Mouse (Mus musculus): ENCODE data around the gene Usp48.

Gene Usp48

DNA sequence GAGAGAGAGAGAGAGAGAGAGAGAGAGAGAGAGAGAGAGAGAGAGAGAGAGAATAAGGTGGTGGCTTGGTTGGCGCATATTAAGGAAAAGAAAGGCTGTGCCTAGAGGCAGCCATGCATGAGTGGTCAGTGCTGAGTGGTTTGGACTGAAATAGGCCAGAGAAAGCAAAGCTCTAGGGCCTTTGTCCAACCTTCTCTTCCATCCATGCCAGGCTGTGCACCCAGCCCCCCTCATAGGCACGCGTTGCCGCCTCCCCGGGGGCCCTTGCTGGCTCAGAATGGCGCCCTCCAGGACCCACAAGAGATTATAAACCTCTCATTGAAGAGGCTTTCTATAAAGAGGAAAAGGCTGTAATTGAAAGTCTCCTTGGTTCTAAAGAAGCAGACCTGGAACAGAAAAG, 68.0 kb downstream of the Usp48 start:
- DNase-seq (ENCODE audit: low read depth), result no peak

- DNase-seq (ENCODE audit: low read depth), result no peak
These were observed 69.9 kb downstream of the Usp48 start for GRCm38 (mm10) chr4:137663491-137663890.

- no peak for DNase-seq (ENCODE audit: low read depth)
These were observed 71.0 kb downstream of the Usp48 start, which contains the start of gene Rap1gap for GRCm38 (mm10) chr4:137664433-137664979. TSS of gene Rap1gap (plus strand) at chr4:137664726.

DNA sequence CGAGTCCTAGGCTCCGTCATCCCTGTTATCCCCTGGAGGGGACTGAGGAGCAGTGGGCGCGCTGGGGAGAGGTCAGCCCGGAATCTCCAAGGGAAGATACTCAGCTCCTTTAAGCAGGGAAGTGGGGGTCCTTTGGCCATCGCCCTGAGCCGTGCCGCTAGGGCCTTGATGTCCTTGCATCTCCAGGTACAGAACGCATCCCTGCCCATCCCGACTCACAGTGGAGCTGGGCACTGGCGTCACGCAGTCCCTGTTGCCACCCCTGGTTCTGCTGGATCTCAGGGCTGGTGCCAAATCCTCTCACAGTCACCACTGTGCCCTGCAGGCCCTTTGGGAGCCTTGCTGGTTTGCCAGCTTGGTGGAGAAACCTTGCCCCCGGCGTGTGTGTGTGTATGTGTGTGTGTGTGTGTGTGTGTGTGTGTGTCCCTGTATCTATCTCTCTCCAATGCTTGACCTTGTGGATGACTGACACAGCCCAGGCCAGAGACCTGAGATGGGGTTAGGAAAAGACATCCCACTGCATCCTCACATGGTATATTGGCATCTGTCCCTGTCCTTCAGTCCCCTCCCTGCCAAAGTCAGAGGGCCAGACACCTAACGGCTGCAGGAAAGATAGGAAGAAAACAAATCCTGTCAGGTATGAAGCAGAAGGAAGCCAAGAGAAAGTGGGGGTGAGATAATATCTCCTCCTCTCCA, 71.6 kb downstream of the Usp48 start:
- no peak for DNase-seq (ENCODE audit: low read depth)

- DNase-seq (ENCODE audit: low read depth), result no peak
These were observed 72.2 kb downstream of the Usp48 start for GRCm38 (mm10) chr4:137665791-137666190.

DNA sequence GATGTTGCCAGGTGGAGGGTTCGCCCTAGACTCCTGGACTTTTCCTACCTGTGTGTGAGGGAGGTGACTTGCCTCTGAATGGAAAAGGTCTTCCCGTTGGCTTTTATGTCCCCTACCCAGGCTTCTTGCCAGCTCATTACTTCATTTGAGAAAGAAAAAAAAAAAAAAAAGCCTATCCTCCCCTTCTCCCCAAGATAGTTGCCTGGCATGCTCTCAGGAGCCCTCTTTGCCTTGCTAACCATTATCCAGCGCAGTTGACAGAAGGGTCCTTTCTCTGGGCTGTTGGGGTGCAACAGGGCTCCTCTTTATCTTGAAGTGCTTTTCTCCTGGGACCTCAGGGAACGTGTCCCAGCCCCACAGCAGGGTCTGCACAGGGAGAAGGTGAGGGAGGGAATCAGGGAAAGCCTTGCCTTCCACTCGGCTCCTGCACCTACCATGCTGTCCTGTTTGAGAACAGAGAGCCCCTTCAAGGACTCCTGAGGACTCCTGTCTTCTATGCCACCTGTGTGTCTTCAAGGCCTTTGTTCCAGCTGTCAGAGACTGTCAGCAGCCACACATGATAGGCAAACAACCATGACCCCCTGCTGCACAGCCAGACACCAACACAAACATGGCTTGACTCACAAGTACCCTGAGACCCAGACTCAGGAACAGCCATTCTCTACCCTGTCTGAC, 72.9 kb downstream of the Usp48 start:
- no peak for DNase-seq (ENCODE audit: low read depth)

GRCm38 (mm10) chr4:137666958-137667345, 73.4 kb downstream of the Usp48 start:
- no peak for DNase-seq (ENCODE audit: low read depth)

- DNase-seq (ENCODE audit: low read depth), result no peak
These were observed 74.2 kb downstream of the Usp48 start for GRCm38 (mm10) chr4:137667747-137668146.

DNA sequence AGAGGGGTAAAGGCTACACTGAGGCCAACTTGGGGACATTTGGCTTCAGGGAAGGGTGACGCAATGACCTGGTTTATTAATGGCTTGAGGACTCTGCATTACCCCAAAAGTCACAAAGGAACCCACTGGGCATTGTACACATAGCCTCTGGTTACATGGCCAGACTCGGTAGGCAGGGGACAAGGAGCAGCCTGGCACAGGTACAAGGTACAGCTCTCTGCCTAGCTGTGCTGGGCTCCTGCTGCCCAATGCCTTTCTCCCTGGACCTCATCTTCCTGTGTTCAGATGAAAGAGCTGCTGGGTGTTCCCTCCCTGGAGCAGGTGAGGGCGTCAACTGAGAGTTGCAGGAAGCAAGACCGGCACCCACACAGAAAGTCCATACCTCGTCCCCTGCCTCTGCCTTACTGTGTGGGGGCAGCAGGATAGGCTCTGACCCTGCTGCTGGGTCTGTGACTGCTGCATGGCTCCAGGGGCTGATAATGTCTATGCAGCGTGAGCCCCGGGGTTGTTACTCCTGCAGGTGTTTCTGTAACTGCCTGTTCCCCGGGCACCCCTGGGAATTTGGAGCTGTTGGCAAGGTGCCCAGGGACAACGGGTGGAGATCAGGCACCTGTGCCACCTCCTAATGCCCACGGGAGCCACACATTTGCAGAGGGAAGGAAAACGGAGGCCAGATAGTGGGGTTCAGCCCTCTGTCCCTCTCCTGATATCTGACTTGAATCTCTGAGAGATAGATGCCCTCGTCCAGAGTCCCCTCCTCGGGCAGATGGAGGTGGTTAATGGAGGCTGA, 78.4 kb downstream of the Usp48 start:
- no peak for DNase-seq (ENCODE audit: low read depth)

DNA sequence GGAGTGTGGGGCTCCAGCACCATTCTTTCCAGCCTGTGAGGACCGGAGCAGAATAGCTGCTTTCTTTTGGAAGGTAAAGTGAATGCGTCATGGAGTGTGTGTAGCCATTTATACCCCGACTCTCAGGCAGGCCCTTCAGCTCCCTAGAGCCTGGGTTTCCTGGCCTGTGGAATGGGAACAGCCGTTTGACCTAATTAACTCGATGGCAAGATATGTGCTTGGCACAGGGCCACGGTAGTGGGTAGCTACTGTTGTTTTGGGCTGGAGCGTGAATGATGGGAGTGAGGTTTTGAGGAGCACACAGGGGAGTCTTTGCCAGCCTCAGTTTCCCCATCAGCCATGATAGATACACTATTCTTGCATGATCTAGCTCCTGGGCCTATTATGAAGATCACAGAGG, 82.0 kb downstream of the Usp48 start:
- no peak for DNase-seq (ENCODE audit: low read depth)

GRCm38 (mm10) chr4:137676057-137676456, 82.5 kb downstream of the Usp48 start:
- DNase-seq (ENCODE audit: low read depth), result no peak

DNA sequence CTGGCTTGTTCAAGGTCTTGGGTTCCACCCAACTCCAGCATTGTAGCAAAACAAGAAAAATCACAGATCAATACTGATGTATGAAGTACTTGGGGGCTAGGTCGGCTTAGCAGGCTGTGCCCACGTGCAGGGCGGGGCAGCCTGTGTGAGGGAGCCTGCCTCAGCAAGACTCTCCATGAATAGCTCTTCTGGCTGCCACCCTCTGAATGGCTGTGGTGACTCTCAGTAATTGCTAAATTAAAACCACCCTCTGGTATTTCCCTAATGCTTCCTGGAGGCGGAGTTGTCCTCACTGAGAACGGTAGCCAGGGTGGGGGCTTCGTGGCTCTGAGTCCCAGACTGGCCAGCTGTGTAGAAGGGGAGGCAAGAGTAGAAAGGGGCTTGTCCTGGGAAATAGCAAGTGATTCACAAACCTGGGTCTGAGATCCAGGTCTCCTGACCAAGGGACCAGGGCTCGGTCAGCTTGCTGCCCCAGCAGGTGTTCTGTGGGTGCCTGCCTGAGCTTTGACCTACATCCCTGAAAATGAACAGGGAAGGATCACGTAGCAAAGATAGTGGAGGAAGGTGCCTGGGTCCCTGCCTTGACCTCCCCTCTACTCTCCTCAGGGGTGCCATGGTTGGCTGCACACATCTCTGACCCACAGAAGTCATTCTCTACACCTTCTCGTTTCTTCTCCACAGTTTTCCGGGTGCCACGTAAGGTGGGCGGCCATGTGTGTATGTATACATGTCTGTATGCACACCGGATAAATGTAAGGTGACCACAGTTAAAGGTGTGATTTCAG, 83.3 kb downstream of the Usp48 start:
- no peak for DNase-seq (ENCODE audit: low read depth)

GRCm38 (mm10) chr4:137677906-137678305, 84.4 kb downstream of the Usp48 start:
- no peak for DNase-seq (ENCODE audit: low read depth)

GRCm38 (mm10) chr4:137678568-137678967, 85.0 kb downstream of the Usp48 start:
- no peak for DNase-seq (ENCODE audit: low read depth)

- DNase-seq (ENCODE audit: low read depth), result no peak
These were observed 86.5 kb downstream of the Usp48 start for GRCm38 (mm10) chr4:137679979-137680550.

GRCm38 (mm10) chr4:137680721-137681120, 87.2 kb downstream of the Usp48 start:
- DNase-seq (ENCODE audit: low read depth), result no peak

DNA sequence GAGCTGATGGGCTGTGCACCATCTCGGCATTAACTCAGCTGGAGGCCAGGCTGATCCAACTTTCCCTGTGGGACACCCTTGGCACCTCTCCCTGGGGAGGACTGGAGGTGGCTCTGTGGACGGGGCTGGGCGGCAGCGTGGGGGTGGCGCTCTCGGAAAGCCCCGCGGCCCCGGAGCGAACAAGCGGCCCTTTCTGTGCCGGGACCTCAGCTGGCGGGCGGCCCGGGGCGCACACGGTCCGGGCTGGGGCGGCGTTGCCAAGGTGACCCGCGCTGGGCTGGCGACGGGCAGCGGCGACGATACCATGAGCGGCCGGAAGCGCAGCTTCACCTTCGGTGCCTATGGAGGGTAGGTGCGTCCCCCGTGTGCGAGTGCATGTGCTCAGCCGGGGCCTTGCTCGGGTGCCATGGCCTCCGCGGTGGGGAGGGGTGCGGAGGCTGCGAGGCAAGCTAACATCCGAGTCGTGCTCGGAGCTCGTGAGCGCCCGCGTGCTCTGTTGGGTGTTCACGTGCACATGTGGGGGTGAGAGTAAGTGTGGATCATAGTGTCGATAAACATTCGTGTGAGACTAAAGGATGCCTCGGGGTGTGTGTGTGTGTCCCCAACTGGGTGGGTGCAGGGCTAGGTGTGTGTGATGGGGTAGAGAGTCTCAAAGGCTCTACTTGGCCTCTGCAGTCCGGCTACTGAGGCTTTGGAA, 88.0 kb downstream of the Usp48 start:
- no peak for DNase-seq (ENCODE audit: low read depth)

- no peak for DNase-seq (ENCODE audit: low read depth)
These were observed 89.5 kb downstream of the Usp48 start for GRCm38 (mm10) chr4:137682961-137683453.

DNA sequence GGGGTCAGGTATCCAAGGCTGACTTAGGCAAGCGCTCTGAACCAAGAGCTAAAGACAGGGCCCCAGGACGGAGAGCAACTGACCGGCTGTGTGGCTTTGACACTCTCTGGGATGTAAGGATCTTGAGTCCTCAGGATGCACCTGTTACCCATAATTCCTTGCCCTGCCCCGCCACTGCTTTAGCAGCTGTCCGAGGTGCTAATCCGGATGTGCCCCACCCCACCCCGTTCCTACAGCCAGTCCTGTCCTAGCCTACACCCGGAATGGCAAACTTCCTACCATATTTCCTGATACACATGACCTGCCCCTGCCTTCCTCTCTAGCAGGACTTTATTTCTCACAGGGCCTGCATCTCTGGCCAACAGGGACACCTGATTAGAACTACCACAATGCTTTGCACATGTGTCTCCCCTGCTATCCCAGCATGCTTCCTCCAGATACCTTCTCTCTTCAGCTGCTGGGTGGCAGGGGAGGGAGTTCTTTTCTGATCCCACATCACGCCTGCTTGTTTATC, 91.3 kb downstream of the Usp48 start:
- no peak for DNase-seq (ENCODE audit: low read depth)

DNA sequence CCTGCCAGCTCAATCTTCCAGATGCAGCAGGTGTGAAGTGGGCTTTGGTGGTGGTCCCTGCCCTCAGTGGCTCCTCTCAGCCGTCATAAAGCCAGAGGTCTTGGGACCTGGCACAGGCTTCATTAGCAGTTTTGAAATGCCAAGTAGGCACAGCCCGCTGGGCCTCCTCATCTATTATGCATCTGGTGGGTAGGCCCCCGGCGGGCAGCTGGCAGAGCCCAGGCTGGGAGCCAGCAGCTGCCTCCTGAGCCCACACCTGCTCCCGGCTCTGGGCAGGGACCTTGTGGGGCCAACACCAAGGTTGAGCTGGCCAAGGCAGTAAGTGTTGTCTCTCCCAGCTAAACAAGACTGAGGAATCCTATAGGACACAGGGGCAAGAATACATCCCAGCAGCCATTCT, 92.7 kb downstream of the Usp48 start:
- DNase-seq (ENCODE audit: low read depth), result no peak
